Mouse (Mus musculus): ENCODE results near the gene Pcgf3. TPM values are rescaled to one million over a fixed set of nuclear protein-coding genes. Genes with fewer than 3 reads are reported as not detected.
"Not testable (repeated sequence)": the region's sequence is repeated elsewhere in the genome, so short reads cannot be mapped to it uniquely, and the experiment has no call there.

Pcgf3 gene
- polyA plus RNA-seq, 1 experiment = 11.1 TPM

GRCm38 (mm10) chr5:108465131-108465891 lies 4.3 kb downstream of the Pcgf3 start:
- peaks cover 19% of the 10 kb centered on the region for H3K4me1 ChIP-seq (ENCODE audit: control insufficient read depth, insufficient read depth, low read length)
- TF ChIP-seq CTCF (IDR thresholded peaks at IDR 0.05; ENCODE audit: insufficient read depth, low read length) = no peak
- TF ChIP-seq POLR2A (IDR thresholded peaks at IDR 0.05; ENCODE audit: borderline replicate concordance, extremely low read depth, low read depth, low read length) = no peak
- no peak for DNase-seq
- 74% methylated on average over 6 of the region's 6 CpGs for WGBS
- H3K4me3 ChIP-seq (replicated peaks; ENCODE audit: extremely low read depth, low read depth, low read length) = no peak overlapping the region

DNA sequence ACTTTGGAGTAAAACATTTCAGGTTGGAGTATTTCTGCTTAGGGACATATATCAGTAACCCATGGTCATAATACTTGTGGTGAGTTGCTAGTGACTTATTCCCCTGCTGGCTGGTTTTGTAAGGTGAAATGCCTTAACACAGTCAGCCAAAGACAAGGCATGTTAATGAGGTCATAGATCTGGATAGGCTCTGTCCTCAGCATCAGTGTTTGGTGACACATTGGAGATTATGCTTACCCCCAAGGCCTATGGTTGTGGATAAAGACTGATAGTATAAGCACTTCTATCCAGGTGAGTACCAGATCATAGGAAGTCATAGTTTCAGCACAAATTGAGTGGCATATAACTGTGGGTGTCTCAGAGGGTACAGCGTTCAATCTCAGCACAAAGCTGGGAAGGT lies 5.6 kb downstream of the Pcgf3 start:
- no peak for DNase-seq
- H3K4me3 ChIP-seq (replicated peaks; ENCODE audit: extremely low read depth, low read depth, low read length) = no peak overlapping the region
- TF ChIP-seq POLR2A (IDR thresholded peaks at IDR 0.05; ENCODE audit: borderline replicate concordance, extremely low read depth, low read depth, low read length) (no peak), CTCF (IDR thresholded peaks at IDR 0.05; ENCODE audit: insufficient read depth, low read length) (no peak)
- peaks cover 22% of the 10 kb centered on the region for H3K4me1 ChIP-seq (ENCODE audit: control insufficient read depth, insufficient read depth, low read length)
- WGBS = 93% methylated on average over 1 of the region's 1 CpGs

DNA sequence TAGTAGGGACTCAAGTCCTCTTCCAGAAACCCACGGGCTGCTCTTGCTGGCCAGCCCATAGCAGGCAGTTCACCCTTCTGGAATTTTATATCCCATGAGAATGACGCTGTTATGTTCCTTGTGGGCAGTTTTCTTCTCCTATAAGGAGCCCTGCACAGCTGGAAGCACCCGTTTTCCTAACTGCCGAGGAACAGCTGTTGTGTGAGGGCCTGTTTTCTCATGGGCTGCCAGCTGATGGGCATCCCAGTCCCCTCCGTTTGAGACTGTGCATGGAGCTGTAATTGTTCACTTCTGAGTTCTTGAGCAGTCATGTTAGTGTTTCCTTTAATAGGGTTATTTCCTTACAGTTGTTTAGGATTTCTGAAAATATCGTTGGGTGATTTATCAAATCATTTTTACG lies 8.6 kb downstream of the Pcgf3 start:
- TF ChIP-seq CTCF (IDR thresholded peaks at IDR 0.05; ENCODE audit: insufficient read depth, low read length) (no peak), POLR2A (IDR thresholded peaks at IDR 0.05; ENCODE audit: borderline replicate concordance, extremely low read depth, low read depth, low read length) (no peak)
- WGBS = 61% methylated on average over 7 of the region's 7 CpGs
- DNase-seq = no peak
- no peak overlapping the region for H3K4me3 ChIP-seq (replicated peaks; ENCODE audit: extremely low read depth, low read depth, low read length)
- H3K4me1 ChIP-seq (ENCODE audit: control insufficient read depth, insufficient read depth, low read length) = peaks cover 9% of the 10 kb centered on the region

- no peak for TF ChIP-seq POLR2A (IDR thresholded peaks at IDR 0.05; ENCODE audit: borderline replicate concordance, extremely low read depth, low read depth, low read length)
- no peak for TF ChIP-seq CTCF (IDR thresholded peaks at IDR 0.05; ENCODE audit: insufficient read depth, low read length)
- DNase-seq = no peak
- H3K4me3 ChIP-seq (replicated peaks; ENCODE audit: extremely low read depth, low read depth, low read length) = no peak overlapping the region
- peaks cover 3% of the 10 kb centered on the region for H3K4me1 ChIP-seq (ENCODE audit: control insufficient read depth, insufficient read depth, low read length)
- WGBS = 57% methylated on average over 4 of the region's 4 CpGs
Observed at GRCm38 (mm10) chr5:108473737-108474136, 12.7 kb downstream of the Pcgf3 start.

DNA sequence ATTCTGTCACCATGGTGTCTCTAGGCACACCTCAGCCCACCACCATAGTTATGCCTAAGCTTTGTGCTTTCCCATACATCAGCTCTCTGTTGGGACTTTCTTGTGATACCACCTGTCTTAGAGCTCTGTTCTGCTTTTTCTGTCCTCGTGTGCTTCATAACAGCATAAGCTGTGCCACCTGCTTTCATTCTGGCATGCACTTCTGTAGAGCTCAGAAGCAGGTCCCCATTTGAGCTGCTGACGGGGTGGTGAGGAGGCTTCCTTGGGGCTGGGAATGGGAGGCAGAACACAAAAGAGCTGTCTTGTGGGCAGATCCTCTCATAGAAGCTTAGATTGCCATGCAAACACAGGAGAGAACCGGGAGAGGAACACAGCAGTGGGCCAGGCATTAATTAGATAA lies 14.9 kb downstream of the Pcgf3 start:
- DNase-seq = no peak
- TF ChIP-seq CTCF (IDR thresholded peaks at IDR 0.05; ENCODE audit: insufficient read depth, low read length) (no peak), POLR2A (IDR thresholded peaks at IDR 0.05; ENCODE audit: borderline replicate concordance, extremely low read depth, low read depth, low read length) (no peak)
- WGBS = 94% methylated on average over 3 of the region's 3 CpGs

GRCm38 (mm10) chr5:108483006-108483405 lies 22.0 kb downstream of the Pcgf3 start:
- Histone ChIP-seq H3K4me1 (ENCODE audit: control insufficient read depth, insufficient read depth, low read length) (no peaks in the 10 kb centered on the region), H3K4me3 (replicated peaks; ENCODE audit: extremely low read depth, low read depth, low read length) (no peak overlapping the region)
- TF ChIP-seq CTCF (IDR thresholded peaks at IDR 0.05; ENCODE audit: insufficient read depth, low read length) = no peak
- TF ChIP-seq POLR2A (IDR thresholded peaks at IDR 0.05; ENCODE audit: borderline replicate concordance, extremely low read depth, low read depth, low read length) = no peak
- no peak for DNase-seq
- 83% methylated on average over 6 of the region's 6 CpGs for WGBS

More for the DNA sequence above, 14.9 kb downstream of the Pcgf3 start:
- Histone ChIP-seq H3K4me1 (ENCODE audit: control insufficient read depth, insufficient read depth, low read length) (no peaks in the 10 kb centered on the region; the same call in 1 of the 2 replicates), H3K4me3 (replicated peaks; ENCODE audit: extremely low read depth, low read depth, low read length) (no peak overlapping the region)

- Histone ChIP-seq H3K4me1 (ENCODE audit: control insufficient read depth, insufficient read depth, low read length) (no peaks in the 10 kb centered on the region), H3K4me3 (replicated peaks; ENCODE audit: extremely low read depth, low read depth, low read length) (no peak overlapping the region)
- TF ChIP-seq POLR2A (IDR thresholded peaks at IDR 0.05; ENCODE audit: borderline replicate concordance, extremely low read depth, low read depth, low read length) (no peak), CTCF (IDR thresholded peaks at IDR 0.05; ENCODE audit: insufficient read depth, low read length) (peak; percentile 64)
- peak; percentile 23 for DNase-seq
- 95% methylated on average over 2 of the region's 2 CpGs for WGBS
Observed at GRCm38 (mm10) chr5:108485239-108485638, 24.2 kb downstream of the Pcgf3 start.

DNA sequence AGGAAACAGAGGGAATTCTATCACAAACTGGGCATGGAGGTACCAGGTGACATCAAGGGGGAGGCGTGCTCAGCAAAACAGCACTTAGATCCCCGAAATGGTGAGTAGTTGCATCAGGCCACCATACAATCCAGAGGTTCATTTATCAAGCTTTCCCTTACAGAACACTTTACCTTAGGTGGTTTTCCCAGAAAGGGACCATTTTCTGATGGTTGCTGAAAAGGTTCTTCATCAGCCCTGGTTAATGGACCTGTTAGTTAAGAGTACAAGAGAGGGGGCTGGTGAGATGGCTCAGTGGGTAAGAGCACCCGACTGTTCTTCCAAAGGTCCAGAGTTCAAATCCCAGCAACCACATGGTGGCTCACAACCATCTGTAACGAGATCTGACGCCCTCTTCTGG lies 25.1 kb downstream of the Pcgf3 start:
- WGBS = 90% methylated on average over 5 of the region's 5 CpGs
- H3K4me1 ChIP-seq (ENCODE audit: control insufficient read depth, insufficient read depth, low read length); DNase-seq; H3K4me3 ChIP-seq (replicated peaks; ENCODE audit: extremely low read depth, low read depth, low read length): not testable (repeated sequence)

GRCm38 (mm10) chr5:108501573-108501972 lies 40.5 kb downstream of the Pcgf3 start:
- WGBS = 83% methylated on average over 1 of the region's 1 CpGs
- Histone ChIP-seq H3K4me1 (ENCODE audit: control insufficient read depth, insufficient read depth, low read length) (no peaks in the 10 kb centered on the region), H3K4me3 (replicated peaks; ENCODE audit: extremely low read depth, low read depth, low read length) (no peak overlapping the region)
- TF ChIP-seq CTCF (IDR thresholded peaks at IDR 0.05; ENCODE audit: insufficient read depth, low read length) (no peak), POLR2A (IDR thresholded peaks at IDR 0.05; ENCODE audit: borderline replicate concordance, extremely low read depth, low read depth, low read length) (no peak)
- no peak for DNase-seq

GRCm38 (mm10) chr5:108502286-108502685 lies 41.3 kb downstream of the Pcgf3 start:
- DNase-seq = no peak
- H3K4me1 ChIP-seq (ENCODE audit: control insufficient read depth, insufficient read depth, low read length) = no peaks in the 10 kb centered on the region
- no peak overlapping the region for H3K4me3 ChIP-seq (replicated peaks; ENCODE audit: extremely low read depth, low read depth, low read length)
- TF ChIP-seq POLR2A (IDR thresholded peaks at IDR 0.05; ENCODE audit: borderline replicate concordance, extremely low read depth, low read depth, low read length) = no peak
- TF ChIP-seq CTCF (IDR thresholded peaks at IDR 0.05; ENCODE audit: insufficient read depth, low read length) = no peak
- WGBS = 87% methylated on average over 18 of the region's 18 CpGs
